Mouse (Mus musculus) forebrain, embryonic 13.5 days (tissue): ENCODE measurements around the gene Pias1. TPM values are rescaled to one million over a fixed set of nuclear protein-coding genes. Genes with fewer than 3 reads are reported as not detected.

Experiments used
- ATAC-seq: fragments of 200-750 bp; cut with Nextera tagmentation; 2 replicates; pipeline ENCODE4 v1.8.0; 2017
- H3K27ac ChIP-seq: fragments of 300-500 bp; sonication (generic); 2 replicates; pipeline ENCODE4 v1.5.1; 2015; ENCODE audit warnings: inconsistent platforms, mild to moderate bottlenecking, moderate library complexity
- H3K27me3 ChIP-seq: fragments of 300-500 bp; sonication (generic); 2 replicates; pipeline ENCODE4 v1.6.1; 2015; ENCODE audit warnings: mild to moderate bottlenecking, inconsistent platforms
- H3K36me3 ChIP-seq: fragments of 300-500 bp; sonication (generic); 2 replicates; pipeline ENCODE4 v1.6.1; 2015; ENCODE audit warnings: mild to moderate bottlenecking, inconsistent platforms; ENCODE audit not compliant: poor library complexity, severe bottlenecking
- H3K4me1 ChIP-seq: fragments of 300-500 bp; sonication (generic); 2 replicates; pipeline ENCODE4 v1.6.1; 2015; ENCODE audit warnings: inconsistent platforms
- H3K4me2 ChIP-seq: fragments of 300-500 bp; sonication (generic); 2 replicates; pipeline ENCODE4 v1.6.1; 2015; ENCODE audit warnings: inconsistent platforms, mild to moderate bottlenecking, moderate library complexity
- H3K4me3 ChIP-seq: fragments of 300-500 bp; sonication (generic); 2 replicates; pipeline ENCODE4 v1.5.1; 2015; ENCODE audit warnings: mild to moderate bottlenecking, inconsistent platforms
- H3K9ac ChIP-seq: fragments of 300-500 bp; sonication (generic); 2 replicates; pipeline ENCODE4 v1.6.1; 2015; ENCODE audit warnings: mild to moderate bottlenecking, inconsistent platforms
- H3K9me3 ChIP-seq: fragments of 300-500 bp; sonication (generic); replicated peaks from 2 replicates; pipeline ENCODE4 v1.6.1; 2016; ENCODE audit warnings: inconsistent platforms
- WGBS: fragments of 180-500 bp; shearing (Covaris S2); methylation state at CpG from one replicate; pipeline ENCODE4 v1.1.7; 2015; 5-methylcytosine and 5-hydroxymethylcytosine counted together
- polyA plus RNA-seq: library from polyadenylated mRNA; unstranded; fragments of >200 nt; fragmentation: Nextera tagmentation; extraction: Ambion mirVana; gene quantifications from 2 replicates; pipeline ENCODE4 v1.2.1, GENCODE M21; 2015

Gene Pias1
- polyA plus RNA-seq, 1 experiment from 2014 or later, result 57.1 TPM

DNA sequence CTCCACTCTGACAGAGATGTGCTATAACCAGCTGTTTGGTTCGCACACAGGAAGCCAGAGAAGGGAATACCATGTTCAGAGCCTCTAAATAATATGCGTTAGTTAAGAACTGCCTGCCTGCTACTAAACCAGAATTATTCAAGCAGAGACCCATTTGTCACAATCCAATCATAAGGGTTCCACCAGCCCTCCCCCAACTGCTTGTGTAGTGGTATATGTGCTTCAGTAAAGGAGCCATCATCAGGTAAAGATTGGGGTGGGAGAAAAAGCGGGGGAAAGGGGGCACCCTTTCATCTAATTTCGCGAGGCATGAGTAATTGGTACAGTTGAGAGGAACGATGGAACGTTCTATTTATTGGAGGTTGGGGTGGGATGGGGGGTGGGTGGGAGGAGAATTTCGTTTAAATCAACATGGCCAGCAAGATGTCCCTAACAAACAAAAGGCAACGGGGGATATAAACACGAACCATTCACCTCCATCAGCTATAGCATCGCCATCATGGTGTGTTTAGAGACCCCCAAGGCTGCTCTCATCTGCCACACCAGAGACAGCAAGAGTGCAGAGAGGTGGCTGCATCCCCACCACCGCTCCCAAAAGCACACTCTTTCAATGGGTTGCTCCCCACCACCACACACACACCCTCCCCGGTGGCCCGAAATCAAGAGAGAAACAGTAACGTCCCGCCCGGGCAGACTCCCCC is 8.1 kb downstream of the Pias1 start:
- Histone ChIP-seq H3K27ac (peak overlapping the region; percentile 97), H3K9me3 (no peaks in the 10 kb centered on the region)
- 2% methylated on average over 17 of the region's 17 CpGs for WGBS

DNA sequence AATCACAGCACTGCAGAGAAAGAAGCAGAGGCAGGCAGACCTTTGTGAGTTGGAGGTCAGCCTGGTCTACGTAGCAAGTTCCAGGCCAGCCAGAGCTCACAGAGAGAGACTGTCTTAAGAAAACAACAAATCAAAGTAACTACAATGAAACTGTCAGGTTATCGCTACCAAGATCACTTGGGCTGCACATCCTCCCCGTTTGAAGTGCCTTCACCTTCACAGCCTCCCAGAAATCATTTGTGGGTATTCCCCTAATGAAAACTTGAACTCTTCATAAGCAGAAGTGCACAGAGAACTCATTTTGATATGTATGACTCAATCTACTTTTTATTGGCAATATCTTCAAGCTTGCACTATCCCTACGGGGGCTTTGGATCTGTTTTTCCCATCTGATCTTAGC is 10.6 kb downstream of the Pias1 start:
- no peak for ATAC-seq
- no peaks in the 10 kb centered on the region for H3K9me3 ChIP-seq
- no peaks in the 10 kb centered on the region for H3K27me3 ChIP-seq
- H3K4me3 ChIP-seq, result no peak overlapping the region
- no peaks in the 10 kb centered on the region for H3K36me3 ChIP-seq
- no peak overlapping the region for H3K9ac ChIP-seq
- H3K4me2 ChIP-seq, result no peak overlapping the region
- WGBS, result 74% methylated on average over 4 of the region's 4 CpGs
- H3K4me1 ChIP-seq, result peaks cover 39% of the 10 kb centered on the region
- H3K27ac ChIP-seq, result no peak overlapping the region

More for the DNA sequence above, 8.1 kb downstream of the Pias1 start:
- Histone ChIP-seq H3K4me2 (peak overlapping the region; percentile 84), H3K36me3 (no peaks in the 10 kb centered on the region), H3K4me3 (peak overlapping the region; percentile 95), H3K4me1 (peaks cover 39% of the 10 kb centered on the region), H3K9ac (peak overlapping the region; percentile 88), H3K27me3 (no peaks in the 10 kb centered on the region)
- peak; percentile 8; the same call in 1 of the 2 replicates for ATAC-seq

DNA sequence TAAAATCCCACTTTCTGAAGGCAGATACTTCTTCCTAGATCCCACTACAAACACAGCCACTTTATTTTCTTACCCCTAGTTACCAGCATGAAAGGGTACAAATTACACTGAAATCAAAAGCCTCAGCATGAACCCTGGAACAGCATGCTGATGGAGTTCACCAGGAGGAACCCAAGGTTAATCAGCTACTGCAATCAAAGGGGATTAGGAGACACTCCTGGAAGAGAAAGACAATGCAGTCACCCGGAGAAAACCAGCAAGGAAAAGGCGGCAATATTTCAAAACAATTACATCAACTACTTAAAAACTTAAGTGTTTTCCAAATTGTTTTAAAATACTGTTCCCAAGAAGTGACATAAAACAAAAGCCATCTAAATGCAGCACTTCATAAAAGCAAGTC is 11.9 kb downstream of the Pias1 start:
- Histone ChIP-seq H3K4me3 (no peak overlapping the region), H3K27ac (no peak overlapping the region), H3K4me1 (peaks cover 33% of the 10 kb centered on the region), H3K4me2 (no peak overlapping the region), H3K9ac (no peak overlapping the region), H3K27me3 (no peaks in the 10 kb centered on the region), H3K36me3 (no peaks in the 10 kb centered on the region), H3K9me3 (no peaks in the 10 kb centered on the region)
- WGBS, result 2% methylated on average over 2 of the region's 2 CpGs
- no peak for ATAC-seq

- Histone ChIP-seq H3K9ac (no peak overlapping the region), H3K27me3 (no peaks in the 10 kb centered on the region), H3K9me3 (no peaks in the 10 kb centered on the region), H3K36me3 (no peaks in the 10 kb centered on the region), H3K4me2 (no peak overlapping the region), H3K4me1 (peaks cover 34% of the 10 kb centered on the region), H3K27ac (no peak overlapping the region), H3K4me3 (no peak overlapping the region)
- no peak for ATAC-seq
- 96% methylated on average over 2 of the region's 2 CpGs for WGBS
Observed at GRCm38 (mm10) chr9:62974439-62974838, 13.3 kb downstream of the Pias1 start.

DNA sequence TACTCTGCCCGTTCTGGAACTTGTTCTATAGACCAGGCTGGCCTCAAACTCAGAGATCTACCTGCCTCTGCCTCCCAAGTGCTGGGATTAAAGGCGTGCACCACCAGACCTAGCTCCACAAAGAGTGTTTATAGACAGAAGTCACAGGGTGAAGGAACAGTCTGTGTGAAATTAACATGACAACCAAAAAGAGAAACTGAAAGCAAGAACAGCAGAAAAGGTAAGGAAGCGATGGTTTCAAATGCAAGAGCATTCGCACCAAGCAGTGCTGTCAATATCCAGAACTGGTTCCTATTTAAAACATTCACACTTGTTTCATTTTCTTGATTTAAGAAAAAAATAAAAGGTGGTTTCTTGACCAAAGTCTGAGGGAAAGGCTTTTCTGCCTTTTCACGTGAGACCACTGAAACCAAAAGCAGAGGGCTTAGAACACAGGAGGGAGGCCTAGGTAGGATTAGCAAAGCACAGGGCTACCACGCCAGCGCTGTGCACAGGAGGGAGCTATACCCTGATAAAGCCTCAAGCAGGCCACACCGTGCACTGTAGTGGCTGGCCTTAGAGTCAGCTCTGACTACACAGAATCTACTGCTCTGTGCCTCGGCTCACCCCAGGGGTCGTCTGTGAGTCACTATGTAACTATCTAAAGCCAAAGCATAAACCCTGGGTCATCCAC is 15.5 kb downstream of the Pias1 start:
- Histone ChIP-seq H3K4me2 (no peak overlapping the region), H3K9ac (no peak overlapping the region), H3K4me3 (no peak overlapping the region), H3K27ac (no peak overlapping the region), H3K9me3 (no peaks in the 10 kb centered on the region), H3K4me1 (peaks cover 33% of the 10 kb centered on the region), H3K36me3 (no peaks in the 10 kb centered on the region), H3K27me3 (no peaks in the 10 kb centered on the region)
- WGBS, result 49% methylated on average over 10 of the region's 10 CpGs
- ATAC-seq, result no peak

DNA sequence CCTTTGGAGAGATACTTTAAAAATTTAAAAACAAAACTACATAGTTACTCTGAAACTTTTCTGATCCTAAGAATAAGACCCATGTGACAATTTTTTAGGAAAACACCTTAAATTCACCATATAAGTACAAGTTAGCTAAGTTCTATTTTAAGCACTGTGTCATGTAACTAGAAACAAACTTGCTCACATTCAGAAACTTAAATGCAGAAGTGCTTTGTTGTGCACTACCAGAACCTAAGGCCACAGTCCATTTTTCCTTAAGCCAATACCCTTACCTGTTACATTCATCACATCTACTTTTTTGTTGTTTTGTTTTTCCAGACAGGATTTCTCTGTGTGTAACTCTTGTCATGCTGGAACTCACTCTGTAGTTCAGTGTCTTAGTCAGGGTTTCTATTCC is 17.4 kb downstream of the Pias1 start:
- no peaks in the 10 kb centered on the region for H3K9me3 ChIP-seq
- ATAC-seq, result no peak
- no peak overlapping the region for H3K9ac ChIP-seq

GRCm38 (mm10) chr9:62966018-62966417 is 21.7 kb downstream of the Pias1 start:
- Histone ChIP-seq H3K4me3 (no peak overlapping the region), H3K4me1 (peaks cover 18% of the 10 kb centered on the region), H3K27me3 (no peaks in the 10 kb centered on the region), H3K4me2 (no peak overlapping the region), H3K36me3 (no peaks in the 10 kb centered on the region), H3K27ac (no peak overlapping the region), H3K9ac (no peak overlapping the region), H3K9me3 (no peaks in the 10 kb centered on the region)
- no peak for ATAC-seq
- 96% methylated on average over 3 of the region's 3 CpGs for WGBS

More for the DNA sequence above, 17.4 kb downstream of the Pias1 start:
- no peak overlapping the region for H3K27ac ChIP-seq
- H3K4me3 ChIP-seq, result no peak overlapping the region
- peaks cover 18% of the 10 kb centered on the region for H3K4me1 ChIP-seq
- no peak overlapping the region for H3K4me2 ChIP-seq
- no peaks in the 10 kb centered on the region for H3K27me3 ChIP-seq
- H3K36me3 ChIP-seq, result no peaks in the 10 kb centered on the region

GRCm38 (mm10) chr9:62952713-62953112 is 35.0 kb downstream of the Pias1 start:
- H3K36me3 ChIP-seq, result peaks cover 15% of the 10 kb centered on the region
- no peak overlapping the region for H3K4me3 ChIP-seq
- H3K9ac ChIP-seq, result no peak overlapping the region
- H3K4me2 ChIP-seq, result no peak overlapping the region
- H3K27me3 ChIP-seq, result no peaks in the 10 kb centered on the region
- H3K27ac ChIP-seq, result no peak overlapping the region
- H3K4me1 ChIP-seq, result no peaks in the 10 kb centered on the region
- ATAC-seq, result no peak
- H3K9me3 ChIP-seq, result no peaks in the 10 kb centered on the region

DNA sequence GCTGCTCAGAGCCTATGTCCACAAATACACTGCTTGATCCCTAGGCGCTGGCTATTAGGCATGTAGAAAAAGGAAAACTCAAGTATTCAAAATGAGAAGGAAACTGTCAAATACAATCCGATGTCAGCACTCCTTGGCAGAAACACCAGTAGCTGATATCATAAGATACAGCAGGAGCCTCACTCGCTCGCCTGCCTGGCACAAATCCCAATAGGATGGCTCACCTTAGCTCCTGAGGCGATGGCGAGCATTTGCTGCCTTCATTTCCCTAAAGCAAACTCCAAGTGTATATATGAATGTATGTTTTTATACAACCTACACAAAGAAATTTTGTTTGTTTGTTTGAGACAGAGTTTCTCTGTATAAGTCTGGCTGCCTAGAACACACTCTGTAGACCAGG is 42.4 kb downstream of the Pias1 start:
- ATAC-seq, result no peak
- no peak overlapping the region for H3K27ac ChIP-seq
- no peaks in the 10 kb centered on the region for H3K4me1 ChIP-seq
- no peak overlapping the region for H3K4me2 ChIP-seq
- H3K9me3 ChIP-seq, result no peaks in the 10 kb centered on the region
- H3K27me3 ChIP-seq, result no peaks in the 10 kb centered on the region
- H3K9ac ChIP-seq, result no peak overlapping the region
- WGBS, result 91% methylated on average over 6 of the region's 6 CpGs
- H3K4me3 ChIP-seq, result no peak overlapping the region
- H3K36me3 ChIP-seq, result peaks cover 11% of the 10 kb centered on the region; the same call in 1 of the 2 replicates

DNA sequence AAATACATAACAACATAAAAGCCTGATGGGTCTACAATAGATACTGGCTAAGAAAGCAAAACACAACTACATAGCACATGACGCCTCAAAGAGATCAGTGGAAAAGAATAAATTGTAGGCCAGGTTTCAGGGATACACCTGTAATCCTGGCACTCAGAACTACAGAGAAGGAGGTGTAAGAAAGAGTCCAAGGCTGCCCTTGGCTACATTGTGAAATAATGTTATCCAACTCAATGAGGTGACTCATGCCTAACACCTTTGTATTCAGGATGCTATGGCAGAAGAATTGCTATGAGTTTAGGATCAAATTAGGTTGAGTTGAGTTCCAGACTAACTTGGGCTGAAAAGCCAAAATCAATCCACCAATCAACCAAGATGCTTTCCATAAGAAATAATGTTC is 43.7 kb downstream of the Pias1 start:
- H3K27me3 ChIP-seq, result no peaks in the 10 kb centered on the region

GRCm38 (mm10) chr9:62940966-62941365 is 46.8 kb downstream of the Pias1 start:
- Histone ChIP-seq H3K27ac (no peak overlapping the region), H3K9me3 (no peaks in the 10 kb centered on the region), H3K27me3 (no peaks in the 10 kb centered on the region), H3K9ac (no peak overlapping the region), H3K4me2 (no peak overlapping the region), H3K4me3 (no peak overlapping the region), H3K36me3 (no peaks in the 10 kb centered on the region), H3K4me1 (no peaks in the 10 kb centered on the region)
- ATAC-seq, result no peak
- WGBS, result 90% methylated on average over 3 of the region's 3 CpGs

More for the DNA sequence above, 43.7 kb downstream of the Pias1 start:
- Histone ChIP-seq H3K4me2 (no peak overlapping the region), H3K27ac (no peak overlapping the region), H3K9ac (no peak overlapping the region), H3K36me3 (peaks cover 7% of the 10 kb centered on the region; the same call in 1 of the 2 replicates), H3K4me3 (no peak overlapping the region), H3K4me1 (no peaks in the 10 kb centered on the region), H3K9me3 (no peaks in the 10 kb centered on the region)
- 98% methylated on average over 1 of the region's 1 CpGs for WGBS
- no peak for ATAC-seq

DNA sequence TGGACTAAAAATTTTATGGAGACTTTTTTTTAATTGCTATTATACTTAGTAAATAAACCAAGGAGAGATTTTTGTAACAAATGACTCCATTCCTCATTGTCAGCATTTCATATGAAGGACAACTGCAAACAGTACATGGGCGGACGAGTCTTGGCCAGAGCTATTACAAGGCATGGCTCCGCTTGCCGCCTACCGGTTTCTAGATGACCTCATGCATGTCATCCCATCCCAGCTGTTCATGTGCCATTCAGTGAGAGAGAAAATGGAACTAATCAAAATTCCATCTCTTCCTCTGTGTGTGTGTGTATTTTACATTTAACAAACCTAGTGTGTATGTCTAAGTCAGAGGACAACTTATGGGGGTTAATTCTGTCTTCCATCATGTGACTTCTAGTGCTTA is 51.9 kb downstream of the Pias1 start:
- Histone ChIP-seq H3K9me3 (no peaks in the 10 kb centered on the region), H3K9ac (no peak overlapping the region), H3K36me3 (no peaks in the 10 kb centered on the region), H3K4me3 (no peak overlapping the region), H3K27ac (no peak overlapping the region), H3K4me1 (no peaks in the 10 kb centered on the region), H3K27me3 (no peaks in the 10 kb centered on the region), H3K4me2 (no peak overlapping the region)
- no peak for ATAC-seq
- 82% methylated on average over 5 of the region's 5 CpGs for WGBS
